Mouse (Mus musculus): ENCODE data around the gene Nr1h2.

DNA sequence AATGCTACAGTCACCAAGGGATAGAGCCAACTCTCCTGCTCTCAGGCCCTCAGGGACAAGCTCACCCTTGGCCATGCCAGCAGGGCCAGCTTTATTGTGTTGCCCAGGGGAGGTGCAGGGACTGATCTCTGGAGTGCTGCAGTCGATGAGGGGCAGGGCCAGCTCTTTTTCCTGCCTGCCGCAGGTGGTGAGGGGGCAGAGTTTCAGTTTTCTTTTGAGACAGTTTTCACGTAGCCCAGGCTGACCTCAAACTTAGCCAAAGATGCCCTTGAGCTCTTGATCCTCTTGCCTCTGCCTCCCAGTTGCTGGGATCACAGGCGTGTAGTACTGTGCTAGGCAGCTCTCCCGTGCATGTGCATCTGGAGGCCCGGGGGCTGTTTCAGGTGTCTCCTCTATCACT is 17.2 kb upstream of the Nr1h2 start:
- TF ChIP-seq POLR2A (IDR thresholded peaks at IDR 0.05; ENCODE audit: control insufficient read depth in 1 of 2, insufficient read depth in 1 of 2, low read depth in 1 of 2, low read length in 2 of 2, poor library complexity in 1 of 2) (no peak), ETS1 (IDR thresholded peaks at IDR 0.05; ENCODE audit: low read depth, low read length) (no peak), ZC3H11A (IDR thresholded peaks at IDR 0.05; ENCODE audit: low read depth, low read length) (no peak), USF1 (IDR thresholded peaks at IDR 0.05; ENCODE audit: low read depth, low read length) (no peak), MEF2A (IDR thresholded peaks at IDR 0.05; ENCODE audit: extremely low read depth, insufficient replicate concordance, low read depth, low read length, poor library complexity, severe bottlenecking) (no peak), CTCF (IDR thresholded peaks at IDR 0.05 in 2 of 3, conservative IDR thresholded peaks at IDR 0.05 in 1 of 3; ENCODE audit: control insufficient read depth in 1 of 3, insufficient read depth in 1 of 3, low read depth in 2 of 3, low read length in 3 of 3, poor library complexity in 1 of 3, severe bottlenecking in 1 of 3) (no peak), RAD21 (IDR thresholded peaks at IDR 0.05; ENCODE audit: low read depth, low read length) (no peak), ZMIZ1 (IDR thresholded peaks at IDR 0.05; ENCODE audit: low read depth, low read length) (no peak), CHD1 (IDR thresholded peaks at IDR 0.05; ENCODE audit: low read depth, low read length) (no peak), ELF1 (IDR thresholded peaks at IDR 0.05; ENCODE audit: low read depth, low read length) (no peak), NRF1 (IDR thresholded peaks at IDR 0.05; ENCODE audit: insufficient read depth, low read depth, low read length, poor library complexity, severe bottlenecking) (no peak), MYC (IDR thresholded peaks at IDR 0.05; ENCODE audit: low read depth, low read length) (no peak), CHD2 (IDR thresholded peaks at IDR 0.05; ENCODE audit: low read length) (no peak)

All from MEL (cell line).